28 mouse cellular contexts compared by ENCODE assay signal in the genomic region with DNA sequence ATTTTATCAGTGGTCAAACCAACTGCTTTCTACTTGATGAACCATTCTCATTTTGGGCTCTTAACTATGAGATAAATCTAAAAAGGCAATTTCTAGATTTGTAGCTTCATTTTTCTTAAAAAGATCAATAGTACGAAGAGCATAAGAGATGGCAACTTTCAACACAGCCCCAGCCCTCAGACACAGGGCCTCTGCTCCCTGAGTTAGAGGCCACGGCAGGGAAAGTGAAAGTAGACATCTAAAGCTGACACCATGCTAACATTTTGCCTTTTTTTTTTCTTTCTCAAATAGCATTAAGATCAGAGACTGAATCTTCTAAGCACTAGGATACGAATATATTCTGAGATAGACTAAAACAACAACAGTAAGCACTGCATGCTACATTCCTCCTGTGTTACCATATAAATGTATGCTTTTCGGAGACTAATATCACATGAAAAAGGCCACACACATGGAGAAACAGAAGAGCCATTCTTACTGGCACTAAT. TPM values are rescaled to one million over a fixed set of nuclear protein-coding genes. Genes with fewer than 3 reads are reported as not detected.
DNase-seq lines count a peak whose midpoint lies in the region; ATAC-seq and TF ChIP-seq lines count a peak whose summit lies in the region.
"Had no signal": no experiment of that assay in that cellular context is flagged by ENCODE, and none has a peak within 500 bp of the region (broad histone marks: within the 10 kb centered on the region; RNA-seq: fewer than 3 reads in every experiment).

No protein-coding gene starts in this region.

- no peak for ATAC-seq in liver, embryonic 12.5 days
- ATAC-seq in forebrain, embryonic 15.5 days (replicated peaks) = no peak
- ATAC-seq: forebrain, embryonic 14.5 days; hindbrain, postnatal 0 days; intestine, postnatal 0 days; midbrain, embryonic 13.5 days had no signal

- H3K9me3 ChIP-seq in liver, embryonic 12.5 days (replicated peaks) = no peaks in the 10 kb centered on the region
- H3K9me3 ChIP-seq in forebrain, embryonic 15.5 days = no peaks in the 10 kb centered on the region
- H3K9me3 ChIP-seq: embryonic facial prominence, embryonic 12.5 days; G1E; heart, embryonic 13.5 days; hindbrain, embryonic 12.5 days; limb, embryonic 12.5 days; liver, embryonic 13.5 days; midbrain, embryonic 13.5 days had no signal

- H3K4me2 ChIP-seq in liver, embryonic 12.5 days = no peak overlapping the region
- H3K4me2 ChIP-seq in forebrain, embryonic 15.5 days (replicated peaks) = no peak overlapping the region
- H3K4me2 ChIP-seq: embryonic facial prominence, embryonic 12.5 days; heart, embryonic 13.5 days; hindbrain, embryonic 12.5 days; limb, embryonic 12.5 days; liver, embryonic 13.5 days; midbrain, embryonic 13.5 days had no signal

- H3K9ac ChIP-seq in liver, adult 2 months (ENCODE audit: low read depth, low read length) = no peak overlapping the region
- H3K9ac ChIP-seq in liver, embryonic 12.5 days = no peak overlapping the region
- no peak overlapping the region for H3K9ac ChIP-seq in forebrain, embryonic 15.5 days (replicated peaks)
- H3K9ac ChIP-seq: embryonic facial prominence, embryonic 12.5 days; heart, embryonic 13.5 days; hindbrain, embryonic 12.5 days; limb, embryonic 12.5 days; liver, embryonic 13.5 days; midbrain, embryonic 13.5 days had no signal

- peaks cover 10% of the 10 kb centered on the region for H3K4me1 ChIP-seq in liver, adult 2 months (ENCODE audit: control insufficient read depth, insufficient read depth, low read length)
- peaks cover 11% of the 10 kb centered on the region for H3K4me1 ChIP-seq in liver, embryonic 12.5 days
- no peaks in the 10 kb centered on the region for H3K4me1 ChIP-seq in forebrain, embryonic 15.5 days
- H3K4me1 ChIP-seq: embryonic facial prominence, embryonic 12.5 days; hindbrain, embryonic 12.5 days; limb, embryonic 12.5 days; midbrain, embryonic 13.5 days had no signal

- no peak for TF ChIP-seq CTCF in liver, adult 2 months (IDR thresholded peaks at IDR 0.05; ENCODE audit: low read depth, low read length)
- TF ChIP-seq CTCF in gastrocnemius, adult 2 months (IDR thresholded peaks at IDR 0.05) = no peak

- 52% methylated on average over 4 of the region's 4 CpGs for WGBS in liver, adult 2 months
- WGBS in liver, embryonic 12.5 days (ENCODE audit: insufficient replicate concordance) = 83% methylated on average over 4 of the region's 4 CpGs
- 91% methylated on average over 4 of the region's 4 CpGs for WGBS in forebrain, embryonic 15.5 days

- no peaks in the 10 kb centered on the region for H3K27me3 ChIP-seq in liver, adult 2 months (ENCODE audit: control insufficient read depth, insufficient read depth, low read length)
- no peaks in the 10 kb centered on the region for H3K27me3 ChIP-seq in liver, embryonic 12.5 days (replicated peaks)
- no peaks in the 10 kb centered on the region for H3K27me3 ChIP-seq in forebrain, embryonic 15.5 days
- H3K27me3 ChIP-seq: embryonic facial prominence, embryonic 12.5 days; heart, embryonic 13.5 days; hindbrain, embryonic 12.5 days; limb, embryonic 12.5 days; liver, embryonic 13.5 days; midbrain, embryonic 13.5 days had no signal

- no peaks in the 10 kb centered on the region for H3K79me2 ChIP-seq in liver, adult 2 months (ENCODE audit: control insufficient read depth, insufficient read depth, low read length)

- no peak overlapping the region for H3K4me3 ChIP-seq in liver, adult 2 months (ENCODE audit: insufficient read depth, low read depth, low read length)
- no peak overlapping the region for H3K4me3 ChIP-seq in liver, embryonic 12.5 days
- H3K4me3 ChIP-seq in forebrain, embryonic 15.5 days = no peak overlapping the region
- H3K4me3 ChIP-seq in gastrocnemius, adult 2 months = no peak overlapping the region
- H3K4me3 ChIP-seq: embryonic facial prominence, embryonic 12.5 days; heart, embryonic 13.5 days; hindbrain, embryonic 12.5 days; limb, embryonic 12.5 days; liver, embryonic 13.5 days; midbrain, embryonic 13.5 days had no signal

- peaks cover 15% of the 10 kb centered on the region for H3K36me3 ChIP-seq in liver, adult 2 months (ENCODE audit: control insufficient read depth, insufficient read depth, low read length)
- H3K36me3 ChIP-seq in liver, embryonic 12.5 days = peaks cover 68% of the 10 kb centered on the region
- peaks cover 40% of the 10 kb centered on the region for H3K36me3 ChIP-seq in forebrain, embryonic 15.5 days

- DNase-seq in liver, adult 2 months (ENCODE audit: extremely low read depth, low read depth, low spot score) = peak; percentile 53
- DNase-seq in thymus, postnatal 14 days = peak; percentile 16
- DNase-seq in thymus, postnatal 25 days = no peak
- DNase-seq in T-cell, adult 2 months (ENCODE audit: low spot score) = peak; percentile 20
- DNase-seq in gastrocnemius, adult 2 months = no peak
- DNase-seq: adrenal gland, postnatal 14 days; cerebellum, adult 11 months; cerebellum, adult 9-10 months; embryo, embryonic 11 days; heart, postnatal 14 days; kidney, postnatal 25 days; liver, embryonic 13.5 days; lung, adult 2 months; lung, postnatal 10 days; right cerebral cortex, postnatal 14 days had no signal

- H3K27ac ChIP-seq in liver, adult 2 months (replicated peaks; ENCODE audit: insufficient read depth, low read depth, low read length) = no peak overlapping the region
- no peak overlapping the region for H3K27ac ChIP-seq in liver, embryonic 12.5 days
- H3K27ac ChIP-seq in forebrain, embryonic 15.5 days (replicated peaks) = no peak overlapping the region
- H3K27ac ChIP-seq in gastrocnemius, adult 2 months = no peak overlapping the region
- H3K27ac ChIP-seq: embryonic facial prominence, embryonic 12.5 days; heart, embryonic 13.5 days; hindbrain, embryonic 12.5 days; hindbrain, postnatal 0 days; limb, embryonic 12.5 days; liver, embryonic 13.5 days; macrophage; midbrain, embryonic 13.5 days; stomach, postnatal 0 days had no signal

- no peak for TF ChIP-seq POLR2A in liver, adult 2 months (IDR thresholded peaks at IDR 0.05; ENCODE audit: extremely low read depth, insufficient read depth, low read length)

- intact Hi-C loops in gastrocnemius, adult 2 months (cut with DNase I) = no loop called here

RNA-seq across cellular contexts. Expression of gene Traf5, which starts 13.6 kb away (rescaled TPM):
- total RNA-seq in liver, adult 2 months (2014; rRNA removed) = 7.3 and 7.5 TPM in 2 replicates
- 3.3 and 3.5 TPM in 2 replicates for polyA plus RNA-seq in liver, adult 2 months (2012; rRNA removed)
- 9.9 and 11.2 TPM in 2 replicates for polyA plus RNA-seq in liver, embryonic 12.5 days (2016; fragmentation: Nextera tagmentation; extraction: Ambion mirVana)
- 2.4 and 3.1 TPM in 2 replicates for polyA plus RNA-seq in forebrain, embryonic 15.5 days (2015; fragmentation: Nextera tagmentation; extraction: Ambion mirVana)
- total RNA-seq in gastrocnemius, adult 2 months (2021) = 1 to 10 TPM; 2.7 to 2.8 TPM

RNA-seq across cellular contexts. Expression of gene Rcor3, which starts 31.9 kb away (rescaled TPM):
- total RNA-seq in liver, adult 2 months (2014; rRNA removed) = 10.9 and 11.5 TPM in 2 replicates
- 10.5 and 13.7 TPM in 2 replicates for polyA plus RNA-seq in liver, adult 2 months (2012; rRNA removed)
- polyA plus RNA-seq in liver, embryonic 12.5 days (2016; fragmentation: Nextera tagmentation; extraction: Ambion mirVana) = 10.8 and 11.8 TPM in 2 replicates
- 23.8 and 24.8 TPM in 2 replicates for polyA plus RNA-seq in forebrain, embryonic 15.5 days (2015; fragmentation: Nextera tagmentation; extraction: Ambion mirVana)
- 10 to 100 TPM; 27.1 to 29.8 TPM for total RNA-seq in gastrocnemius, adult 2 months (2021)

Comparison
In these comparisons a context has a peak if more than half of its experiments do, and no peak if none do; other contexts are left out.
1. DNase-seq: peak in liver, adult 2 months (single experiment), thymus, postnatal 14 days (single experiment) and T-cell, adult 2 months (single experiment); none in thymus, postnatal 25 days (single experiment) and gastrocnemius, adult 2 months (single experiment).